Mouse (Mus musculus) E14TG2a.4 (cell line): ENCODE results near the gene Slc12a9.

Source experiments
- CTCF ChIP-seq: conservative IDR thresholded peaks from 2 replicates; pipeline ENCODE4 v1.5.1; 2014; ENCODE audit warnings: low read length
- POU5F1 ChIP-seq: IDR thresholded peaks from 2 replicates; pipeline ENCODE4 v1.6.1; 2014; ENCODE audit warnings: low read length, borderline replicate concordance

GRCm38 (mm10) chr5:137377603-137378002, 44.2 kb upstream of the Slc12a9 start:
- TF ChIP-seq CTCF (no peak), POU5F1 (no peak)
